Mouse (Mus musculus) neural tube, embryonic 13.5 days (tissue): Measurements from ENCODE around the gene Cryl1. TPM values are rescaled to one million over a fixed set of nuclear protein-coding genes. Genes with fewer than 3 reads are reported as not detected.

Experiments used
- ATAC-seq: fragments of 200-750 bp; cut with Nextera tagmentation; 2 replicates; pipeline ENCODE4 v1.8.0; 2017; ENCODE audit warnings: low read depth, mild to moderate bottlenecking, moderate TSS enrichment, moderate library complexity
- H3K27ac ChIP-seq: fragments of 300-500 bp; sonication (generic); replicated peaks from 2 replicates; pipeline ENCODE4 v1.5.1; 2015; ENCODE audit warnings: moderate library complexity, mild to moderate bottlenecking, inconsistent platforms
- H3K27me3 ChIP-seq: fragments of 300-500 bp; sonication (generic); 2 replicates; pipeline ENCODE4 v1.6.1; 2015; ENCODE audit warnings: mild to moderate bottlenecking, inconsistent platforms
- H3K36me3 ChIP-seq: fragments of 300-500 bp; sonication (generic); 2 replicates; pipeline ENCODE4 v1.6.1; 2015; ENCODE audit warnings: mild to moderate bottlenecking, inconsistent platforms
- H3K4me1 ChIP-seq: fragments of 300-500 bp; sonication (generic); replicated peaks from 2 replicates; pipeline ENCODE4 v1.6.1; 2015; ENCODE audit warnings: inconsistent platforms
- H3K4me2 ChIP-seq: fragments of 300-500 bp; sonication (generic); 2 replicates; pipeline ENCODE4 v1.6.1; 2015; ENCODE audit warnings: inconsistent platforms, mild to moderate bottlenecking, moderate library complexity
- H3K4me3 ChIP-seq: fragments of 300-500 bp; sonication (generic); 2 replicates; pipeline ENCODE4 v1.5.1; 2015; ENCODE audit warnings: mild to moderate bottlenecking, inconsistent platforms
- H3K9ac ChIP-seq: fragments of 300-500 bp; sonication (generic); 2 replicates; pipeline ENCODE4 v1.6.1; 2015; ENCODE audit warnings: moderate library complexity, mild to moderate bottlenecking, inconsistent platforms
- H3K9me3 ChIP-seq: fragments of 300-500 bp; sonication (generic); 2 replicates; pipeline ENCODE4 v1.6.1; 2016; ENCODE audit warnings: inconsistent platforms
- WGBS: fragments of 180-500 bp; shearing (Covaris S2); methylation state at CpG from one replicate; pipeline ENCODE4 v1.1.7; 2015; 5-methylcytosine and 5-hydroxymethylcytosine counted together
- polyA plus RNA-seq: library from polyadenylated mRNA; unstranded; fragments of >200 nt; fragmentation: Nextera tagmentation; extraction: Ambion mirVana; gene quantifications from 2 replicates; pipeline ENCODE4 v1.2.1, GENCODE M21; 2015

The Cryl1 gene
- polyA plus RNA-seq, 1 experiment from 2014 or later, result 8.4 TPM

GRCm38 (mm10) chr14:57397221-57397620, 1.1 kb downstream of the Cryl1 start:
- Histone ChIP-seq H3K36me3 (no peaks in the 10 kb centered on the region), H3K9me3 (no peaks in the 10 kb centered on the region), H3K27ac (no peak overlapping the region), H3K4me3 (no peak overlapping the region), H3K27me3 (peaks cover 26% of the 10 kb centered on the region), H3K4me2 (no peak overlapping the region), H3K4me1 (peaks cover 7% of the 10 kb centered on the region), H3K9ac (no peak overlapping the region)
- ATAC-seq, result no peak
- WGBS, result 86% methylated on average over 5 of the region's 5 CpGs

DNA sequence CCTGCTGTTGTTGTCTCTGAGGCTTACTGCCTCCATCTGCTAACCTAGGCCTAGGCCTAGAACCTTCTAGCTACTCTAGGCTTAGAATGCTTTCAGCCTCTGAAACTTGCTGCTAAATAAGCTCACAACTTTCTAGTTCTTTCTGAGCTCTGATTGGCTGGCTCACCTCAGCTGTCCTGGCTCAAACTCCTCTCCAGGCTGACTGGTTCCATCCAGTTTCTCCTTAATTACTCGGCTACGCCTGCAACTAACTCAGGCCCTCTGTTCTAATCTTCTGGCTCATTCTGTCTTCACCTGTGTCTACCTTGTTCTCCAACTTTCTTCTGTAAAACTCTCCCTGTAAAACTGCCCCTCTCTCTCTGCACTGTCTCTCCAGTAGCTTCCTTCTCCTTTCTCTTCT, 2.9 kb downstream of the Cryl1 start:
- 91% methylated on average over 2 of the region's 2 CpGs for WGBS
- H3K4me1 ChIP-seq, result peaks cover 7% of the 10 kb centered on the region
- H3K27ac ChIP-seq, result no peak overlapping the region
- H3K36me3 ChIP-seq, result no peaks in the 10 kb centered on the region
- no peak overlapping the region for H3K4me2 ChIP-seq
- no peak for ATAC-seq
- no peaks in the 10 kb centered on the region for H3K9me3 ChIP-seq
- H3K9ac ChIP-seq, result no peak overlapping the region
- peaks cover 26% of the 10 kb centered on the region for H3K27me3 ChIP-seq
- H3K4me3 ChIP-seq, result no peak overlapping the region

DNA sequence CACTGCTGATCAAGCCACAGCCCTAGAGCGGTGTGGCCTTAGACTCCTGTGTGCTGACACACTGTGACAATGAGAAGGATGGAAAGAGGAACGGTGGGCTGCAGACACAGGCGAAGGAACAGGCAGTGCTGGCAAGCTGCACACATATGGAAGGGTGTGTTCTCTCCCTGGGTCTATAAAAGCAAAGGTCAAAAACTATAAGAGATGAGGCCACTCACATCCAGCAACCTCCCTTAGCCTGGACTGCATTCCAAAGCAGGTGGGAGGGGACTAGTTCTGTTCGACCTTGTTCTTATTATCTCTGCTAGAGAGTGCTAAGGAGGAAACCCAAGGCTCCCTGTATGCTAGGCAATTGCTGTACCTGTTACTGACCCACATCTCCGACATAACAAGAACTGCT, 6.1 kb downstream of the Cryl1 start:
- no peak overlapping the region for H3K4me3 ChIP-seq
- ATAC-seq, result no peak
- H3K4me2 ChIP-seq, result no peak overlapping the region
- no peaks in the 10 kb centered on the region for H3K36me3 ChIP-seq
- H3K9ac ChIP-seq, result no peak overlapping the region
- no peaks in the 10 kb centered on the region for H3K9me3 ChIP-seq
- no peak overlapping the region for H3K27ac ChIP-seq
- WGBS, result 76% methylated on average over 5 of the region's 5 CpGs
- H3K27me3 ChIP-seq, result peaks cover 11% of the 10 kb centered on the region
- no peaks in the 10 kb centered on the region for H3K4me1 ChIP-seq

- no peak overlapping the region for H3K9ac ChIP-seq
- H3K27me3 ChIP-seq, result 0 out of 2 replicates have a peak, but pooled peaks cover 4% of the 10 kb centered on the region
- no peaks in the 10 kb centered on the region for H3K36me3 ChIP-seq
- WGBS, result 77% methylated on average over 4 of the region's 4 CpGs
- no peak overlapping the region for H3K4me2 ChIP-seq
- H3K27ac ChIP-seq, result no peak overlapping the region
- no peak overlapping the region for H3K4me3 ChIP-seq
- no peaks in the 10 kb centered on the region for H3K9me3 ChIP-seq
- ATAC-seq, result no peak
- H3K4me1 ChIP-seq, result no peaks in the 10 kb centered on the region
Observed at GRCm38 (mm10) chr14:57391621-57392020, 6.7 kb downstream of the Cryl1 start.

DNA sequence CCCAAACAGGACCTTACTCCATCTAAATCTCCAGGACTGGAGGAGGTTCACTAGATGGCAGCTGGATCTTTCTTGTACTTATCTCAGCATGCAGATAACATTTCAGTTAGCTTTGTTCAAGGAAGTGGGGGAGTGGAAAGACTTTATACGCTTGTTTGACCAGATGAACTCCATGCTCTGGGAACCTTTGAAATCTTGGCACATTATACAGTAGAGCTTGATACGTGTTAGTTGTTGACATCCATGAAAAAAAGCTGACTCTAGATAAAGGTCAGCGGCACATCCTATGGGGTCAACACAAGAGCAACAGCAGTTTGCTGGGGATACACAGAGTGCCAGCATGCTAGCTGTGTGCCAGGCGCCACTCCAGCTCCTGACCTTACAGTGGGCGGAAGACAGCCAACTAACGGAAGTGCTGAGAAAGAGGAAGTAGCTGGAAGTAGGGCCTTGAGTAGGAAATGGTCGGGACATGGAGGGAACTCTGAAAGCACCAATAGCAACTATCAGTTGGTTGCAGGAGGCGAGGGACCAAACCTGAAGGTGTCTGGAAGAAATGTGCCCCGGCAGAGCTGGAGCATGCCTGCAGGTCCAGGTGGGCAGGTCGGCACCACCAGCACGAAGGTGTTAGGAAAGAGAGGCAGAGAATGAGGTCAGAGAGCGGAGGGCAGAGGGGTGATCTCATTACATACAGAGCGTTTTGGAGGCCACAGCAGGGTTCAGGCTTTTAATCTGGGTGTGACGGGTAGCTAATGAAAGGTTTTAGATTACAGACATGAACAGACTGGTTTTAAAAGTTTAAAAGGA, 11.4 kb downstream of the Cryl1 start:
- ATAC-seq, result no peak
- no peak overlapping the region for H3K4me2 ChIP-seq
- H3K4me3 ChIP-seq, result no peak overlapping the region
- H3K36me3 ChIP-seq, result no peaks in the 10 kb centered on the region
- 79% methylated on average over 14 of the region's 14 CpGs for WGBS
- no peaks in the 10 kb centered on the region for H3K4me1 ChIP-seq
- H3K27me3 ChIP-seq, result no peaks in the 10 kb centered on the region
- H3K9ac ChIP-seq, result no peak overlapping the region
- no peaks in the 10 kb centered on the region for H3K9me3 ChIP-seq
- no peak overlapping the region for H3K27ac ChIP-seq

GRCm38 (mm10) chr14:57385667-57386066, 12.7 kb downstream of the Cryl1 start:
- Histone ChIP-seq H3K36me3 (no peaks in the 10 kb centered on the region), H3K9ac (no peak overlapping the region), H3K4me2 (no peak overlapping the region), H3K4me1 (no peaks in the 10 kb centered on the region), H3K27ac (no peak overlapping the region), H3K9me3 (no peaks in the 10 kb centered on the region), H3K27me3 (no peaks in the 10 kb centered on the region), H3K4me3 (no peak overlapping the region)
- WGBS, result 87% methylated on average over 5 of the region's 5 CpGs
- no peak for ATAC-seq

DNA sequence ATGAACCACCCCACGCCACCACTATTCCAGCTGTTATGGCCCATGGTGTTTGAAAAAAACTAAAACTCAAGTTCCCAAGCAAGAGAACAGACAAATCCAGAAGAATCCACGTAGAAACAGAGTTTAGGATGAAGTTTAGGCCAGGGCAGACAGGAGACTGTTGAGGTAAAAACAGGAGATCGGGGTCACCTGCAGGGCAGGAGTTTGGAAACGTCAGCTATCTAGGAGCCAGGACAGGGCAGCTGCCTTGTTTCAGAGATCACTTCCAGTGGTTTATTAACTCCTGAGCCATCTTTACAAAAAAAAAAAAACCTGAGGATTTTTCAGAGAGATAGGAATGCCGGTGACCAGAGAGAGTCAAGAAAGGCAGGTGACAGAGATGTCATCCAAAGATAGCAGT, 20.8 kb downstream of the Cryl1 start:
- 79% methylated on average over 5 of the region's 5 CpGs for WGBS
- H3K4me3 ChIP-seq, result no peak overlapping the region
- H3K4me2 ChIP-seq, result no peak overlapping the region
- no peaks in the 10 kb centered on the region for H3K4me1 ChIP-seq
- H3K36me3 ChIP-seq, result no peaks in the 10 kb centered on the region
- ATAC-seq, result no peak
- H3K27me3 ChIP-seq, result no peaks in the 10 kb centered on the region
- H3K27ac ChIP-seq, result no peak overlapping the region
- H3K9ac ChIP-seq, result no peak overlapping the region
- H3K9me3 ChIP-seq, result no peaks in the 10 kb centered on the region

- Histone ChIP-seq H3K9ac (no peak overlapping the region), H3K4me1 (no peaks in the 10 kb centered on the region), H3K9me3 (no peaks in the 10 kb centered on the region), H3K4me2 (no peak overlapping the region), H3K36me3 (no peaks in the 10 kb centered on the region), H3K27ac (no peak overlapping the region), H3K4me3 (no peak overlapping the region), H3K27me3 (no peaks in the 10 kb centered on the region)
- ATAC-seq, result no peak
- WGBS, result 80% methylated on average over 9 of the region's 9 CpGs
Observed at GRCm38 (mm10) chr14:57376956-57377355, 21.4 kb downstream of the Cryl1 start.

DNA sequence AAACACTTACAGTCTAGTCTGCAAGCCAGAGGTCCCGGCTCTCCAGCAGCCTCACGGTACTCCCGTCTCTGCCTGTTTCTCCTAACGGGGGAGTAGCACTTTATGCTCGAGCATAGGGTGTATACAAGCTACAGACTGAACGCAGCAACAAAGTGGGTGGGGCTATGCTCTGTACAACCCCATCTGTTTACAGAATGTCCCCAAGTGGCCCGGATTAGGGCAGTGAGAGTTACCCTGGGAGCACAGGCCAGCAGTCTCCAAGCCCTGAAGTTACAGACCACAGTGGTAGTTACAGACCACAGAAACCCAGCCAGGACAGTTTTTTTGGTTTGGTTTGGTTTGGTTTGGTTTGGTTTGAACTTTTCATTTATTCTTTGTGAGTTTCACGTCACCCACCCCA, 22.3 kb downstream of the Cryl1 start:
- Histone ChIP-seq H3K4me1 (no peaks in the 10 kb centered on the region), H3K27me3 (no peaks in the 10 kb centered on the region), H3K4me3 (no peak overlapping the region), H3K9me3 (no peaks in the 10 kb centered on the region), H3K4me2 (no peak overlapping the region), H3K27ac (no peak overlapping the region), H3K36me3 (no peaks in the 10 kb centered on the region), H3K9ac (no peak overlapping the region)
- no peak for ATAC-seq
- 80% methylated on average over 8 of the region's 8 CpGs for WGBS

DNA sequence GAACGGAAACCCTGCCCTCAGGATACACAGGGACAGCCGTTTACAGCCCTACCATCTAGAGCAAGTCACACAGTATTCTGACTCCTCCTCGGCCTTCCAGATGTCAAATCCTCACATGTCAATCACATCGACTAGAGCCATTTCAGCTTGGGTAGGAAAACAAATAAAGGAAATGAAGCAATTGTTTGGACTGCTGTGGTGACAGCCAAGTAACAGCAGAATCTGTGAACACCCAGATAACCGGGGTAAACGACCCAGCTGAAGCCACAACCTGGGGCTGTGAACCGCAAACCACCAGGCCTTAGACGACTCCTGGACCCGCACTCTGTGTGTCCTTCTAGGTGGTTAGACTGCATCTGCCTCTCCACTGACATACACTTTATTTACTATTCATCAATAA, 23.1 kb downstream of the Cryl1 start:
- no peak for ATAC-seq
- WGBS, result 81% methylated on average over 9 of the region's 9 CpGs
- Histone ChIP-seq H3K4me2 (no peak overlapping the region), H3K4me1 (no peaks in the 10 kb centered on the region), H3K27me3 (no peaks in the 10 kb centered on the region), H3K36me3 (no peaks in the 10 kb centered on the region), H3K27ac (no peak overlapping the region), H3K9me3 (no peaks in the 10 kb centered on the region), H3K9ac (no peak overlapping the region), H3K4me3 (no peak overlapping the region)

DNA sequence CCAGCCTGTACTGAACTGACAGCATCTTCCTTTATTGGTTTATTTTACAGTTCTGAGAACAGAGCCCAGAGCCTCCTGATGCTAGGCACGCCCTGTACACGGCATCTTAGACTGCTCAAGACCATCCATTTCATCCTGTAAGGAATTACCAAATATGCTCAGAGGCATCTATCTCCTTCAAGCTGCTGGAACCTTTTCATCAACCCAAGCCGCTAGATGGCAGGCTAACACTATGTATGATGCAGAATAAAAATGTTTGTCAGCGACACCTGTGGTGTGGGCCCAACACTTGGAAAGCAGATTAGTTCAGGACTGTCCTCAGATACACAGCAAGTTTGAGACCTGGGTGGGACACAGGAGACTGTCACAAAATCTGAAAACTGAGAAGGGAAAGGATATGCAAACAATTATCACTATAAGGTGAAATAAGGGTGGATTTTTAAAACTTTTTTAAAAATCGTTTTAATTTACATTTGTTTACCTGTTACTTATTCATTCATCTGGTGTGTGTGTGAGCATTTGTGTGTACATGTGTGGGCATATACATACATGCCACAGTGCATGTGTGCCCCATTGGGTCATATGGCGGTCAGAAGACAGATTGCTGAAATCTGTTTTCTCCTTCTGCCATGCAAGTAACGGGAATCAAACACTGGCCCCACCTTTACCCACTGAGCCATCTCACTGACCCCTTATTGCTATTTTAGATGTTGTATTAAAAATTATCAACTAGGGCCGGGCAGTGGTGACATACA, 25.8 kb downstream of the Cryl1 start:
- Histone ChIP-seq H3K9me3 (no peaks in the 10 kb centered on the region), H3K9ac (no peak overlapping the region), H3K4me1 (no peaks in the 10 kb centered on the region), H3K27me3 (no peaks in the 10 kb centered on the region), H3K4me3 (no peak overlapping the region), H3K36me3 (no peaks in the 10 kb centered on the region), H3K27ac (no peak overlapping the region), H3K4me2 (no peak overlapping the region)
- 49% methylated on average over 8 of the region's 8 CpGs for WGBS
- ATAC-seq, result peak; percentile 72; the same call in 1 of the 2 replicates

GRCm38 (mm10) chr14:57367327-57367726, 31.0 kb downstream of the Cryl1 start:
- ATAC-seq, result no peak
- no peaks in the 10 kb centered on the region for H3K36me3 ChIP-seq
- H3K9ac ChIP-seq, result no peak overlapping the region
- no peak overlapping the region for H3K27ac ChIP-seq
- peaks cover 6% of the 10 kb centered on the region; the same call in 1 of the 2 replicates for H3K4me1 ChIP-seq
- WGBS, result 34% methylated on average over 4 of the region's 4 CpGs
- no peaks in the 10 kb centered on the region for H3K9me3 ChIP-seq
- no peak overlapping the region for H3K4me3 ChIP-seq
- no peaks in the 10 kb centered on the region for H3K27me3 ChIP-seq
- no peak overlapping the region for H3K4me2 ChIP-seq
